Mouse (Mus musculus): Measurements from ENCODE around the gene Olfr910. TPM values are rescaled to one million over a fixed set of nuclear protein-coding genes. Genes with fewer than 3 reads are reported as not detected.

Olfr910 gene
- not detected in 2 replicates for polyA plus RNA-seq (2014; fragmentation: Nextera tagmentation; extraction: Ambion mirVana)

DNA sequence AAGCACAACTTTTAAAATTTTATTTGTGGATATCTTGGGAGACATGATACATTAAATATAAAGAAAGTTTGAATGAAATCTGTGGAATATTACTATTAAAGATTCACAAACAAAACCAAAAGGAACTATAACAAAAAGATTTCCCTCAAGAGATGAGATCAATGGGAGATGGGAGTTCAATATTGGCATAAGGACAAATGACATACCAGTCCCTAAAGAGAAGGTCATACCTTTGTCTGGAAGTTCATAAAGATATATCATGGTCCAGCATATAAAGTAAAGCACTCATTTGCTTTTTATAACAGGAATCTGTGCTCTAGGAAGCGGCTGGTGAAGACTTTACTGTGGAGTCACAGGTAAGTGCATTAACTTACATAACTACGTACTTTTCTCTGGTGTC is at the start of gene Olfr910:
TSS of gene Olfr910 (plus strand) at position 301 of the 400 bp plus-strand sequence.
- H3K9ac ChIP-seq (ENCODE audit: low read length): no peak within 1 kb of the TSS
- no peaks in the 10 kb centered on the region; the same call in 1 of the 2 replicates for H3K9me3 ChIP-seq (replicated peaks; ENCODE audit: control insufficient read depth, low read length)
- H3K27me3 ChIP-seq (replicated peaks; ENCODE audit: control insufficient read depth, insufficient read depth, low read length): no peaks in the 10 kb centered on the region
- no peak within 1 kb of the TSS for H3K4me2 ChIP-seq (ENCODE audit: low read length)
- no peaks in the 10 kb centered on the region for H3K4me1 ChIP-seq (ENCODE audit: control insufficient read depth, insufficient read depth, low read length)
- no peaks in the 10 kb centered on the region for H3K36me3 ChIP-seq (ENCODE audit: control insufficient read depth, insufficient read depth, low read length)
- DNase-seq (ENCODE audit: low spot score) (no peak), ATAC-seq (no peak)
- WGBS: 93% methylated on average over 2 of the region's 2 CpGs
- H3K27ac ChIP-seq (ENCODE audit: low read depth, low read length): no peak within 1 kb of the TSS
- no peak within 1 kb of the TSS for H3K4me3 ChIP-seq (ENCODE audit: low read depth, low read length)

- 84% methylated on average over 2 of the region's 2 CpGs for WGBS
- no peak for DNase-seq (ENCODE audit: low spot score)
- no peaks in the 10 kb centered on the region for H3K9me3 ChIP-seq (replicated peaks; ENCODE audit: control insufficient read depth, low read length)
- no peak for ATAC-seq
- no peak within 1 kb of the TSS for H3K4me3 ChIP-seq (ENCODE audit: low read depth, low read length)
- H3K9ac ChIP-seq (ENCODE audit: low read length): no peak within 1 kb of the TSS
- H3K4me2 ChIP-seq (ENCODE audit: low read length): no peak within 1 kb of the TSS
- no peaks in the 10 kb centered on the region for H3K36me3 ChIP-seq (ENCODE audit: control insufficient read depth, insufficient read depth, low read length)
- no peaks in the 10 kb centered on the region for H3K4me1 ChIP-seq (ENCODE audit: control insufficient read depth, insufficient read depth, low read length)
- H3K27me3 ChIP-seq (replicated peaks; ENCODE audit: control insufficient read depth, insufficient read depth, low read length): no peaks in the 10 kb centered on the region
- no peak within 1 kb of the TSS for H3K27ac ChIP-seq (ENCODE audit: low read depth, low read length)
Measured at GRCm38 (mm10) chr9:38495501-38495900, 42.1 kb upstream of the Olfr910 start, which contains the start of gene Olfr907. Olfr907 (plus strand) TSS chr9:38495801.

GRCm38 (mm10) chr9:38512353-38512752 is 25.3 kb upstream of the Olfr910 start:
- no peaks in the 10 kb centered on the region for H3K9me3 ChIP-seq (replicated peaks; ENCODE audit: control insufficient read depth, low read length)
- WGBS: 73% methylated on average over 2 of the region's 2 CpGs
- ATAC-seq: no peak

DNA sequence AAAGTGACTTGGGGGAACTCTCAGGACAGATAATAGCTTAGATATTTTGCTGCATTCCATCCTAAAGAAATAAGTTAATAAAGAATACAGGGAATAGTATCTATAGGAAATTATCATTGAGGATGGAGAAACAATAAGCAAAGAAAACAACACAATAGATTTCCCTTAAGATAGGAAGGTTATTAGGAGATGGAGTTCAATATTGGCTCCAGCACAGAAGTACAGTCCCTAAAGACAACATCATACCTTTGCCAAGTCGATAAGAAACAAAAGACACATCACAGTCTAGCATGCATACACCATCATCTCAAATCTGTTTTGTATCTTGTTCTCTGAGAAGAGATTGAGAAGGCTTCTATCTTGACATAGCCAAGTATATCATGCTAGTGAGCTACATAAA is 16.4 kb upstream of the Olfr910 start, which contains the start of gene Olfr911-ps1:
TSS of gene Olfr911-ps1 (plus strand) at position 301 of the 400 bp plus-strand sequence.
- Histone ChIP-seq H3K9me3 (replicated peaks; ENCODE audit: control insufficient read depth, low read length) (no peaks in the 10 kb centered on the region), H3K9ac (ENCODE audit: low read length) (no peak within 1 kb of the TSS), H3K27ac (ENCODE audit: low read depth, low read length) (no peak within 1 kb of the TSS), H3K4me2 (ENCODE audit: low read length) (no peak within 1 kb of the TSS), H3K36me3 (ENCODE audit: control insufficient read depth, insufficient read depth, low read length) (no peaks in the 10 kb centered on the region), H3K27me3 (replicated peaks; ENCODE audit: control insufficient read depth, insufficient read depth, low read length) (no peaks in the 10 kb centered on the region), H3K4me1 (ENCODE audit: control insufficient read depth, insufficient read depth, low read length) (no peaks in the 10 kb centered on the region), H3K4me3 (ENCODE audit: low read depth, low read length) (no peak within 1 kb of the TSS)
- no peak for ATAC-seq
- no peak for DNase-seq (ENCODE audit: low spot score)
- WGBS: 66% methylated on average over 1 of the region's 1 CpGs

More at GRCm38 (mm10) chr9:38512353-38512752, 25.3 kb upstream of the Olfr910 start:
- H3K27me3 ChIP-seq (replicated peaks; ENCODE audit: control insufficient read depth, insufficient read depth, low read length): no peaks in the 10 kb centered on the region
- no peak overlapping the region for H3K27ac ChIP-seq (ENCODE audit: low read depth, low read length)
- DNase-seq (ENCODE audit: low spot score): no peak
- H3K36me3 ChIP-seq (ENCODE audit: control insufficient read depth, insufficient read depth, low read length): no peaks in the 10 kb centered on the region
- H3K4me2 ChIP-seq (ENCODE audit: low read length): no peak overlapping the region
- no peak overlapping the region for H3K9ac ChIP-seq (ENCODE audit: low read length)
- no peaks in the 10 kb centered on the region for H3K4me1 ChIP-seq (ENCODE audit: control insufficient read depth, insufficient read depth, low read length)
- no peak overlapping the region for H3K4me3 ChIP-seq (ENCODE audit: low read depth, low read length)

GRCm38 (mm10) chr9:38579878-38580277 is 42.2 kb downstream of the Olfr910 start, which contains the start of gene Olfr912:
Olfr912 (plus strand) TSS chr9:38580178.
- Histone ChIP-seq H3K4me2 (ENCODE audit: low read length) (no peak within 1 kb of the TSS), H3K27me3 (replicated peaks; ENCODE audit: control insufficient read depth, insufficient read depth, low read length) (no peaks in the 10 kb centered on the region), H3K4me1 (ENCODE audit: control insufficient read depth, insufficient read depth, low read length) (no peaks in the 10 kb centered on the region), H3K9ac (ENCODE audit: low read length) (no peak within 1 kb of the TSS), H3K36me3 (ENCODE audit: control insufficient read depth, insufficient read depth, low read length) (no peaks in the 10 kb centered on the region), H3K4me3 (ENCODE audit: low read depth, low read length) (no peak within 1 kb of the TSS), H3K27ac (ENCODE audit: low read depth, low read length) (no peak within 1 kb of the TSS), H3K9me3 (replicated peaks; ENCODE audit: control insufficient read depth, low read length) (no peaks in the 10 kb centered on the region)
- ATAC-seq (no peak), DNase-seq (ENCODE audit: low spot score) (no peak)
- 73% methylated on average over 1 of the region's 1 CpGs for WGBS

Other genes with a start within 250 kb of the Olfr910 start
- not detected in 2 replicates for gene Olfr896-ps1, start 246.7 kb upstream of the Olfr910 start, polyA plus RNA-seq (2014; fragmentation: Nextera tagmentation; extraction: Ambion mirVana)
- not detected in 2 replicates for gene Olfr25, start 208.8 kb upstream of the Olfr910 start, polyA plus RNA-seq (2014; fragmentation: Nextera tagmentation; extraction: Ambion mirVana)
- gene Olfr898, start 189.4 kb upstream of the Olfr910 start, polyA plus RNA-seq (2014; fragmentation: Nextera tagmentation; extraction: Ambion mirVana): not detected in 2 replicates
- not detected in 2 replicates for gene Olfr250, start 171.0 kb upstream of the Olfr910 start, polyA plus RNA-seq (2014; fragmentation: Nextera tagmentation; extraction: Ambion mirVana)
- gene Olfr251, start 160.8 kb upstream of the Olfr910 start, polyA plus RNA-seq (2014; fragmentation: Nextera tagmentation; extraction: Ambion mirVana): not detected in 2 replicates
- gene Olfr147, start 136.2 kb upstream of the Olfr910 start, polyA plus RNA-seq (2014; fragmentation: Nextera tagmentation; extraction: Ambion mirVana): not detected in 2 replicates
- gene Olfr901, start 108.4 kb upstream of the Olfr910 start, polyA plus RNA-seq (2014; fragmentation: Nextera tagmentation; extraction: Ambion mirVana): not detected in 2 replicates
- gene Olfr902, start 90.2 kb upstream of the Olfr910 start, polyA plus RNA-seq (2014; fragmentation: Nextera tagmentation; extraction: Ambion mirVana): not detected in 2 replicates
- not detected in 2 replicates for gene Olfr904, start 74.7 kb upstream of the Olfr910 start, polyA plus RNA-seq (2014; fragmentation: Nextera tagmentation; extraction: Ambion mirVana)
- gene Olfr905, start 66.7 kb upstream of the Olfr910 start, polyA plus RNA-seq (2014; fragmentation: Nextera tagmentation; extraction: Ambion mirVana): not detected in 2 replicates
- gene Olfr906, start 50.8 kb upstream of the Olfr910 start, polyA plus RNA-seq (2014; fragmentation: Nextera tagmentation; extraction: Ambion mirVana): not detected in 2 replicates
- gene Olfr907, start 42.0 kb upstream of the Olfr910 start, polyA plus RNA-seq (2014; fragmentation: Nextera tagmentation; extraction: Ambion mirVana): not detected in 2 replicates
- not detected in 2 replicates for gene Olfr911-ps1, start 16.3 kb upstream of the Olfr910 start, polyA plus RNA-seq (2014; fragmentation: Nextera tagmentation; extraction: Ambion mirVana)
- not detected in 2 replicates for gene Olfr912, start 42.3 kb downstream of the Olfr910 start, polyA plus RNA-seq (2014; fragmentation: Nextera tagmentation; extraction: Ambion mirVana)
- not detected in 2 replicates for gene Olfr913, start 54.9 kb downstream of the Olfr910 start, polyA plus RNA-seq (2014; fragmentation: Nextera tagmentation; extraction: Ambion mirVana)
- gene Olfr914, start 67.3 kb downstream of the Olfr910 start, polyA plus RNA-seq (2014; fragmentation: Nextera tagmentation; extraction: Ambion mirVana): not detected in 2 replicates
- not detected in 2 replicates for gene Olfr916, start 122.0 kb downstream of the Olfr910 start, polyA plus RNA-seq (2014; fragmentation: Nextera tagmentation; extraction: Ambion mirVana)
- gene Olfr917, start 128.0 kb downstream of the Olfr910 start, polyA plus RNA-seq (2014; fragmentation: Nextera tagmentation; extraction: Ambion mirVana): not detected in 2 replicates
- not detected in 2 replicates for gene Olfr918, start 136.8 kb downstream of the Olfr910 start, polyA plus RNA-seq (2014; fragmentation: Nextera tagmentation; extraction: Ambion mirVana)
- gene Olfr919, start 165.8 kb downstream of the Olfr910 start, polyA plus RNA-seq (2014; fragmentation: Nextera tagmentation; extraction: Ambion mirVana): not detected in 2 replicates
- gene Vwa5a, start 180.4 kb downstream of the Olfr910 start, polyA plus RNA-seq (2014; fragmentation: Nextera tagmentation; extraction: Ambion mirVana): 6.9 and 7.3 TPM in 2 replicates
- not detected in 2 replicates for gene Olfr920, start 214.4 kb downstream of the Olfr910 start, polyA plus RNA-seq (2014; fragmentation: Nextera tagmentation; extraction: Ambion mirVana)
- not detected in 2 replicates for gene Olfr921, start 235.2 kb downstream of the Olfr910 start, polyA plus RNA-seq (2014; fragmentation: Nextera tagmentation; extraction: Ambion mirVana)